Mouse (Mus musculus) G1E (cell line): ENCODE results near the gene Ppp1r12b.

Experiments
- CTCF ChIP-seq: IDR thresholded peaks from 2 replicates; pipeline ENCODE4 v1.5.1; 2012; ENCODE audit warnings: low read depth, low read length, inconsistent platforms, mixed read lengths
- GATA1 ChIP-seq: IDR thresholded peaks from 2 replicates; pipeline ENCODE4 v1.6.1; 2012; ENCODE audit warnings: borderline replicate concordance, low read length, inconsistent platforms, mixed read lengths
- POLR2AphosphoS5 ChIP-seq: IDR thresholded peaks from 2 replicates; pipeline ENCODE4 v1.6.1; 2012; ENCODE audit warnings: low read depth, low read length, inconsistent platforms; ENCODE audit not compliant: insufficient replicate concordance
- TAL1 ChIP-seq: conservative IDR thresholded peaks from 2 replicates; pipeline ENCODE4 v1.6.1; 2012; ENCODE audit warnings: low read depth, low read length, inconsistent platforms, mixed read lengths

GRCm38 (mm10) chr1:134760642-134761041 lies 195.1 kb downstream of the Ppp1r12b start:
- TF ChIP-seq POLR2AphosphoS5 (no peak), TAL1 (no peak), CTCF (no peak), GATA1 (no peak)
